Mouse (Mus musculus) C3H10T1/2 (cell line): ENCODE measurements around the gene Col4a2. TPM values are rescaled to one million over a fixed set of nuclear protein-coding genes. Genes with fewer than 3 reads are reported as not detected.

ENCODE experiments used
- polyA plus RNA-seq, 2 experiments: library from polyadenylated mRNA; unstranded; fragments of >200 nt; fragmentation: generic; extraction: Trizol; gene quantifications; one replicate each; pipeline ENCODE4 v1.2.1; 2012; ENCODE audit warnings: missing spikeins in 2 of 2

The Col4a2 gene
- polyA plus RNA-seq = 10 to 100 TPM; 25.5 to 67.1 TPM

GRCm38 (mm10) chr8:11312349-11313175 lies at the start of gene Col4a2, which contains the start of gene Col4a1:
Gene Col4a2 (plus strand): TSS chr8:11312805.
Gene Col4a1 (minus strand): TSS chr8:11312826.

GRCm38 (mm10) chr8:11477811-11478761 lies 165.5 kb downstream of the Col4a2 start, which contains the start of gene Rab20:
Gene Rab20 (minus strand): TSS chr8:11478710.

GRCm38 (mm10) chr8:11497017-11497990 lies 184.7 kb downstream of the Col4a2 start, which contains the start of gene Naxd:
Gene Naxd (plus strand): TSS chr8:11497506.

Other genes with a start within 250 kb of the Col4a2 start
- gene Col4a1, start within 50 bp of the Col4a2 start, polyA plus RNA-seq = 100 to 1,000 TPM in 1 of 2 experiments, 10 to 100 TPM in 1; 32.2 to 101 TPM
- 1 to 10 TPM; 2.1 to 2.2 TPM for gene Rab20, start 165.9 kb downstream of the Col4a2 start, polyA plus RNA-seq
- 10 to 100 TPM; 35.5 to 72.9 TPM for gene Naxd, start 184.7 kb downstream of the Col4a2 start, polyA plus RNA-seq
- 10 to 100 TPM; 19.3 to 23.0 TPM for gene Cars2, start 238.0 kb downstream of the Col4a2 start, polyA plus RNA-seq
- gene Ing1, start 242.8 kb downstream of the Col4a2 start, polyA plus RNA-seq = 10 to 100 TPM in 1 of 2 experiments, 1 to 10 TPM in 1; 5.5 to 24.7 TPM